Comparison of ENCODE assay signal across 8 mouse cellular contexts in the genomic region with DNA sequence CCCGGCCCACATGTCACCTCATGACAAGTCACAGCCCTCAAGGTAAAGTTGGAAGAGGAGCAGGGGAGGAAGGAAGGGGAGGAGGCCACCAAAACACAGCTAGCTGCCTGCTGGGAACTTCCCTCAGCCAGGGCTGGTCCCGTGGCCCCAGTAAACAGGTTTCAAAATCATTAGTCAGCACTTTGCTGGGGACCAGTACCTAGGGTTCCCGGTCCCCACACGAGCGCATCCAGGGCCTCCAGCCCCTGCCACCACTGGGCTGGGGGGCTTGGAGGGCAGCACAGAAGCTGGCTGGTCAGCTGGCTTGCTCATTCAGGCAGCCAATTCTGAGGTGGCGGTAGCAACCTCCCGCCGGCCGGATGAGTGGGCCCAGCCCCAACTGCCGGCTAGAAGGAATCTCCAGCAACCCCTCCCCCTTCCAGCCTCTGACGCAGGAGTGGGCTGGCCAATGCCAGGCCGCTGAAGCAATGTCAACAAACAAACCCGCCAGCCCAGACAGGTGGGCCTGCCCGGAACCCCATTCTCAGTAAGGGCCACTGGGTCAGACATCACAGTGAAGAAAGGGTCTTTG. TPM values are rescaled to one million over a fixed set of nuclear protein-coding genes. Genes with fewer than 3 reads are reported as not detected.
DNase-seq lines count a peak whose midpoint lies in the region; ATAC-seq and TF ChIP-seq lines count a peak whose summit lies in the region.

No protein-coding gene starts in this region.

- H3K27me3 ChIP-seq in E14TG2a.4 (ENCODE audit: insufficient read depth, low read length), result no peaks in the 10 kb centered on the region
- H3K27me3 ChIP-seq in forebrain, embryonic 12.5 days, result no peaks in the 10 kb centered on the region
- no peaks in the 10 kb centered on the region for H3K27me3 ChIP-seq in heart, postnatal 0 days (ENCODE audit: control insufficient read depth, insufficient read depth, low read length)
- H3K27me3 ChIP-seq in liver, embryonic 16.5 days (ENCODE audit: control insufficient read depth, insufficient read depth, low read depth, low read length), result no peaks in the 10 kb centered on the region
- no peaks in the 10 kb centered on the region for H3K27me3 ChIP-seq in neural tube, embryonic 12.5 days (replicated peaks)
- H3K27me3 ChIP-seq in stomach, postnatal 0 days (ENCODE audit: control insufficient read depth, insufficient read depth, low read length), result no peaks in the 10 kb centered on the region

- peak; percentile 75 for DNase-seq in c-Kit-positive CD71-positive TER-119-positive erythroid progenitor cells, embryonic 14.5 days (ENCODE audit: low spot score)
- peak; percentile 90 for DNase-seq in heart, postnatal 0 days (ENCODE audit: low spot score)
- DNase-seq in kidney, postnatal 4 days, result peak; percentile 92 to 94
- peak; percentile 92 for DNase-seq in stomach, postnatal 0 days (ENCODE audit: low spot score)

- H3K9ac ChIP-seq in forebrain, embryonic 12.5 days, result peak overlapping the region; percentile 96
- H3K9ac ChIP-seq in heart, postnatal 0 days (replicated peaks; ENCODE audit: low read depth, low read length), result peak overlapping the region; percentile 99
- peak overlapping the region; percentile 100 for H3K9ac ChIP-seq in liver, embryonic 16.5 days (ENCODE audit: low read depth, low read length)
- H3K9ac ChIP-seq in neural tube, embryonic 12.5 days, result peak overlapping the region; percentile 96
- H3K9ac ChIP-seq in stomach, postnatal 0 days (ENCODE audit: low read length), result peak overlapping the region; percentile 99

- peaks cover 43% of the 10 kb centered on the region for H3K36me3 ChIP-seq in E14TG2a.4 (ENCODE audit: insufficient read depth, low read length)
- H3K36me3 ChIP-seq in forebrain, embryonic 12.5 days (replicated peaks), result peaks cover 25% of the 10 kb centered on the region
- H3K36me3 ChIP-seq in heart, postnatal 0 days (replicated peaks; ENCODE audit: control insufficient read depth, insufficient read depth, low read length), result no peaks in the 10 kb centered on the region
- H3K36me3 ChIP-seq in liver, embryonic 16.5 days (ENCODE audit: control insufficient read depth, insufficient read depth), result peaks cover 10% of the 10 kb centered on the region
- peaks cover 11% of the 10 kb centered on the region; the same call in 1 of the 2 replicates for H3K36me3 ChIP-seq in neural tube, embryonic 12.5 days
- H3K36me3 ChIP-seq in stomach, postnatal 0 days (ENCODE audit: control insufficient read depth, insufficient read depth, low read length), result no peaks in the 10 kb centered on the region

- H3K9me3 ChIP-seq in E14TG2a.4 (ENCODE audit: low read length), result no peaks in the 10 kb centered on the region
- no peaks in the 10 kb centered on the region for H3K9me3 ChIP-seq in forebrain, embryonic 12.5 days
- no peaks in the 10 kb centered on the region for H3K9me3 ChIP-seq in heart, postnatal 0 days (replicated peaks; ENCODE audit: control insufficient read depth, low read length)
- no peaks in the 10 kb centered on the region for H3K9me3 ChIP-seq in liver, embryonic 16.5 days (replicated peaks; ENCODE audit: control insufficient read depth, low read length)
- H3K9me3 ChIP-seq in neural tube, embryonic 12.5 days, result no peaks in the 10 kb centered on the region
- no peaks in the 10 kb centered on the region for H3K9me3 ChIP-seq in stomach, postnatal 0 days (ENCODE audit: control insufficient read depth, low read length)

- peaks cover 71% of the 10 kb centered on the region for H3K4me1 ChIP-seq in E14TG2a.4 (replicated peaks; ENCODE audit: low read depth, low read length)
- peaks cover 39% of the 10 kb centered on the region for H3K4me1 ChIP-seq in forebrain, embryonic 12.5 days
- H3K4me1 ChIP-seq in heart, postnatal 0 days (ENCODE audit: control insufficient read depth, insufficient read depth), result peaks cover 24% of the 10 kb centered on the region
- H3K4me1 ChIP-seq in liver, embryonic 16.5 days (ENCODE audit: control insufficient read depth, low read depth, low read length), result peaks cover 56% of the 10 kb centered on the region
- peaks cover 32% of the 10 kb centered on the region for H3K4me1 ChIP-seq in neural tube, embryonic 12.5 days
- peaks cover 2% of the 10 kb centered on the region; the same call in 1 of the 2 replicates for H3K4me1 ChIP-seq in stomach, postnatal 0 days (replicated peaks; ENCODE audit: control insufficient read depth, insufficient read depth)

- H3K27ac ChIP-seq in forebrain, embryonic 12.5 days, result no peak overlapping the region
- peak overlapping the region; percentile 92 for H3K27ac ChIP-seq in heart, postnatal 0 days (ENCODE audit: low read depth)
- H3K27ac ChIP-seq in liver, embryonic 16.5 days (ENCODE audit: low read length), result peak overlapping the region; percentile 96
- H3K27ac ChIP-seq in neural tube, embryonic 12.5 days, result no peak overlapping the region
- peak overlapping the region; percentile 96 for H3K27ac ChIP-seq in stomach, postnatal 0 days (replicated peaks)

- peak; percentile 59; the same call in 1 of the 2 replicates for ATAC-seq in forebrain, embryonic 12.5 days (ENCODE audit: low FRiP score)
- peak; percentile 59 for ATAC-seq in heart, postnatal 0 days (ENCODE audit: insufficient read depth, low read depth)
- ATAC-seq in liver, embryonic 16.5 days (ENCODE audit: low read depth), result peak; percentile 76
- ATAC-seq in neural tube, embryonic 12.5 days (ENCODE audit: low FRiP score, low read depth), result peak; percentile 29; the same call in 1 of the 2 replicates
- peak; percentile 77 for ATAC-seq in stomach, postnatal 0 days (ENCODE audit: low FRiP score, low TSS enrichment)

- 5% methylated on average over 14 of the region's 14 CpGs for WGBS in forebrain, embryonic 12.5 days
- WGBS in heart, postnatal 0 days, result 3% methylated on average over 14 of the region's 14 CpGs
- 1% methylated on average over 14 of the region's 14 CpGs for whole genome bisulfite sequencing in liver, embryonic 16.5 days (ENCODE audit: insufficient replicate concordance)
- 5% methylated on average over 14 of the region's 14 CpGs for WGBS in neural tube, embryonic 12.5 days
- WGBS in stomach, postnatal 0 days, result 1% methylated on average over 14 of the region's 14 CpGs

- no peak for TF ChIP-seq CTCF in E14TG2a.4 (conservative IDR thresholded peaks at IDR 0.05; ENCODE audit: low read length)
- no peak for TF ChIP-seq CTCF in heart, postnatal 0 days (IDR thresholded peaks at IDR 0.05; ENCODE audit: low read depth)
- no peak for TF ChIP-seq CTCF in stomach, postnatal 0 days (IDR thresholded peaks at IDR 0.05; ENCODE audit: low read depth)

- peak overlapping the region; percentile 99 for H3K4me2 ChIP-seq in forebrain, embryonic 12.5 days
- H3K4me2 ChIP-seq in heart, postnatal 0 days (ENCODE audit: low read depth, low read length), result peak overlapping the region; percentile 99
- peak overlapping the region; percentile 80 for H3K4me2 ChIP-seq in liver, embryonic 16.5 days (ENCODE audit: low read depth, low read length)
- peak overlapping the region; percentile 98 for H3K4me2 ChIP-seq in neural tube, embryonic 12.5 days (replicated peaks)
- peak overlapping the region; percentile 95 for H3K4me2 ChIP-seq in stomach, postnatal 0 days (replicated peaks; ENCODE audit: low read depth)

- TF ChIP-seq EP300 in heart, postnatal 0 days (IDR thresholded peaks at IDR 0.05; ENCODE audit: low read depth), result no peak
- no peak for TF ChIP-seq EP300 in stomach, postnatal 0 days (optimal IDR thresholded peaks at IDR 0.05)

- H3K4me3 ChIP-seq in E14TG2a.4 (replicated peaks; ENCODE audit: low read length), result peak overlapping the region; percentile 92
- H3K4me3 ChIP-seq in forebrain, embryonic 12.5 days (replicated peaks), result peak overlapping the region; percentile 85
- peak overlapping the region; percentile 98 for H3K4me3 ChIP-seq in heart, postnatal 0 days (ENCODE audit: low read depth, low read length)
- H3K4me3 ChIP-seq in liver, embryonic 16.5 days (ENCODE audit: low read depth, low read length), result peak overlapping the region; percentile 90
- H3K4me3 ChIP-seq in neural tube, embryonic 12.5 days, result peak overlapping the region; percentile 95
- H3K4me3 ChIP-seq in stomach, postnatal 0 days (ENCODE audit: low read depth, low read length), result peak overlapping the region; percentile 93

RNA-seq across cellular contexts. Expression of a gene that starts 1.8 kb away (rescaled TPM):
- polyA plus RNA-seq in forebrain, embryonic 12.5 days (2016; fragmentation: Nextera tagmentation; extraction: Ambion mirVana), result 33.8 and 34.2 TPM in 2 replicates
- 31.8 and 36.3 TPM in 2 replicates for total RNA-seq in heart, postnatal 0 days (2014; rRNA removed; ENCODE audit: low replicate concordance)
- 9.8 TPM in 2 replicates for polyA plus RNA-seq in heart, postnatal 0 days (2015; fragmentation: Nextera tagmentation; extraction: Ambion mirVana)
- 12.5 and 13.7 TPM in 2 replicates for polyA plus RNA-seq in liver, embryonic 16.5 days (2015; fragmentation: Nextera tagmentation; extraction: Ambion mirVana)
- 36.2 and 37.2 TPM in 2 replicates for polyA plus RNA-seq in neural tube, embryonic 12.5 days (2016; fragmentation: Nextera tagmentation; extraction: Ambion mirVana)
- polyA plus RNA-seq in stomach, postnatal 0 days (2015; fragmentation: Nextera tagmentation; extraction: Ambion mirVana), result 6.5 and 7.1 TPM in 2 replicates

RNA-seq across cellular contexts. Expression of a gene that starts 27.7 kb away (rescaled TPM):
- polyA plus RNA-seq in forebrain, embryonic 12.5 days (2016; fragmentation: Nextera tagmentation; extraction: Ambion mirVana), result 28.8 and 30.1 TPM in 2 replicates
- 21.2 and 23.7 TPM in 2 replicates for total RNA-seq in heart, postnatal 0 days (2014; rRNA removed; ENCODE audit: low replicate concordance)
- polyA plus RNA-seq in heart, postnatal 0 days (2015; fragmentation: Nextera tagmentation; extraction: Ambion mirVana), result 20.5 and 23.4 TPM in 2 replicates
- 24.5 and 24.6 TPM in 2 replicates for polyA plus RNA-seq in liver, embryonic 16.5 days (2015; fragmentation: Nextera tagmentation; extraction: Ambion mirVana)
- 25.0 and 26.5 TPM in 2 replicates for polyA plus RNA-seq in neural tube, embryonic 12.5 days (2016; fragmentation: Nextera tagmentation; extraction: Ambion mirVana)
- polyA plus RNA-seq in stomach, postnatal 0 days (2015; fragmentation: Nextera tagmentation; extraction: Ambion mirVana), result 24.3 and 24.4 TPM in 2 replicates

RNA-seq across cellular contexts. Expression of a gene that starts 31.4 kb away (rescaled TPM):
- 19.4 and 20.6 TPM in 2 replicates for polyA plus RNA-seq in forebrain, embryonic 12.5 days (2016; fragmentation: Nextera tagmentation; extraction: Ambion mirVana)
- total RNA-seq in heart, postnatal 0 days (2014; rRNA removed; ENCODE audit: low replicate concordance), result 23.0 and 42.1 TPM in 2 replicates
- 23.6 and 26.5 TPM in 2 replicates for polyA plus RNA-seq in heart, postnatal 0 days (2015; fragmentation: Nextera tagmentation; extraction: Ambion mirVana)
- 58.5 and 59.1 TPM in 2 replicates for polyA plus RNA-seq in liver, embryonic 16.5 days (2015; fragmentation: Nextera tagmentation; extraction: Ambion mirVana)
- polyA plus RNA-seq in neural tube, embryonic 12.5 days (2016; fragmentation: Nextera tagmentation; extraction: Ambion mirVana), result 17.0 and 20.4 TPM in 2 replicates
- 21.6 and 23.2 TPM in 2 replicates for polyA plus RNA-seq in stomach, postnatal 0 days (2015; fragmentation: Nextera tagmentation; extraction: Ambion mirVana)

RNA-seq across cellular contexts. Expression of a gene that starts 31.6 kb away (rescaled TPM):
- 29.2 and 34.5 TPM in 2 replicates for polyA plus RNA-seq in forebrain, embryonic 12.5 days (2016; fragmentation: Nextera tagmentation; extraction: Ambion mirVana)
- 2.5 and 4.8 TPM in 2 replicates for total RNA-seq in heart, postnatal 0 days (2014; rRNA removed; ENCODE audit: low replicate concordance)
- 6.1 and 6.4 TPM in 2 replicates for polyA plus RNA-seq in heart, postnatal 0 days (2015; fragmentation: Nextera tagmentation; extraction: Ambion mirVana)
- polyA plus RNA-seq in liver, embryonic 16.5 days (2015; fragmentation: Nextera tagmentation; extraction: Ambion mirVana), result 29.3 and 34.2 TPM in 2 replicates
- 18.4 and 20.9 TPM in 2 replicates for polyA plus RNA-seq in neural tube, embryonic 12.5 days (2016; fragmentation: Nextera tagmentation; extraction: Ambion mirVana)
- polyA plus RNA-seq in stomach, postnatal 0 days (2015; fragmentation: Nextera tagmentation; extraction: Ambion mirVana), result 10.6 and 10.9 TPM in 2 replicates

RNA-seq across cellular contexts. Expression of a gene that starts 37.6 kb away (rescaled TPM):
- polyA plus RNA-seq in forebrain, embryonic 12.5 days (2016; fragmentation: Nextera tagmentation; extraction: Ambion mirVana), result 70.3 and 70.9 TPM in 2 replicates
- total RNA-seq in heart, postnatal 0 days (2014; rRNA removed; ENCODE audit: low replicate concordance), result 21.9 and 43.1 TPM in 2 replicates
- 10.2 and 12.7 TPM in 2 replicates for polyA plus RNA-seq in heart, postnatal 0 days (2015; fragmentation: Nextera tagmentation; extraction: Ambion mirVana)
- 21.8 and 25.1 TPM in 2 replicates for polyA plus RNA-seq in liver, embryonic 16.5 days (2015; fragmentation: Nextera tagmentation; extraction: Ambion mirVana)
- 53.1 and 57.2 TPM in 2 replicates for polyA plus RNA-seq in neural tube, embryonic 12.5 days (2016; fragmentation: Nextera tagmentation; extraction: Ambion mirVana)
- polyA plus RNA-seq in stomach, postnatal 0 days (2015; fragmentation: Nextera tagmentation; extraction: Ambion mirVana), result 11.4 and 12.2 TPM in 2 replicates

Comparison
In these comparisons a context has a peak if more than half of its experiments do, and no peak if none do; other contexts are left out.
1. H3K27ac ChIP-seq: peak in heart, postnatal 0 days (single experiment), liver, embryonic 16.5 days (single experiment) and stomach, postnatal 0 days (single experiment); none in forebrain, embryonic 12.5 days (single experiment) and neural tube, embryonic 12.5 days (single experiment).
2. Peak in every context shown above with its lines, with median percentiles within 50 percentile points of each other: H3K4me3 ChIP-seq, DNase-seq, ATAC-seq, H3K4me2 ChIP-seq and H3K9ac ChIP-seq.